Mouse (Mus musculus) layer of hippocampus, adult 2 months (tissue): ENCODE data around the gene Cand1. TPM values are rescaled to one million over a fixed set of nuclear protein-coding genes. Genes with fewer than 3 reads are reported as not detected.

Experiments
- DNase-seq, 2 experiments: peaks; one replicate each; pipeline ENCODE4 v3.0.0; 2022; ENCODE audit warnings: low spot score in 2 of 2
- H3K27ac ChIP-seq: fragments of 200-600 bp; 2 replicates; pipeline ENCODE4 v1.8.1; 2022
- H3K4me3 ChIP-seq: fragments of 200-600 bp; 2 replicates; pipeline ENCODE4 v1.8.1; 2022; ENCODE audit warnings: mild to moderate bottlenecking
- CTCF ChIP-seq: fragments of 200-600 bp; conservative IDR thresholded peaks from 2 replicates; pipeline ENCODE4 v1.8.1; 2022; ENCODE audit warnings: antibody characterized with exemption, mild to moderate bottlenecking, moderate library complexity
- long read RNA-seq, 2 experiments: library from polyadenylated mRNA; stranded (forward); transcript quantifications; one replicate each; pipeline ENCODE4 v2.0.0; 2021; ENCODE audit warnings: borderline mapping rate in 2 of 2
- total RNA-seq, 2 experiments: library from RNA; stranded (reverse); gene quantifications; 2 replicates each; pipeline ENCODE4 v1.2.3; 2021

Cand1 gene
- 100 to 1,000 TPM; 140 to 155 TPM for total RNA-seq
- long read RNA-seq, experiment 1, full-length matches to known transcripts: 67 of 87 reads
- long read RNA-seq, experiment 1, partial matches to known transcripts: 8 of 87 reads
- long read RNA-seq, experiment 1, other reads (novel, unspliced or antisense): 12 of 87 reads
- long read RNA-seq, experiment 2, full-length matches to known transcripts: 105 of 129 reads
- long read RNA-seq, experiment 2, partial matches to known transcripts: 16 of 129 reads
- long read RNA-seq, experiment 2, other reads (novel, unspliced or antisense): 8 of 129 reads

GRCm38 (mm10) chr10:119239969-119240721 is at the start of gene Cand1:
Gene Cand1, minus strand, starts transcription at chr10:119240055.
- peak; percentile 99 to 100 for DNase-seq
- H3K27ac ChIP-seq: peak within 1 kb of the TSS; percentile 99
- no peak for TF ChIP-seq CTCF
- peak within 1 kb of the TSS; percentile 89 for H3K4me3 ChIP-seq

GRCm38 (mm10) chr10:119278871-119279270 is 39.0 kb upstream of the Cand1 start:
- no peak for TF ChIP-seq CTCF
- no peak overlapping the region for H3K27ac ChIP-seq
- DNase-seq: no peak
- no peak overlapping the region for H3K4me3 ChIP-seq

DNA sequence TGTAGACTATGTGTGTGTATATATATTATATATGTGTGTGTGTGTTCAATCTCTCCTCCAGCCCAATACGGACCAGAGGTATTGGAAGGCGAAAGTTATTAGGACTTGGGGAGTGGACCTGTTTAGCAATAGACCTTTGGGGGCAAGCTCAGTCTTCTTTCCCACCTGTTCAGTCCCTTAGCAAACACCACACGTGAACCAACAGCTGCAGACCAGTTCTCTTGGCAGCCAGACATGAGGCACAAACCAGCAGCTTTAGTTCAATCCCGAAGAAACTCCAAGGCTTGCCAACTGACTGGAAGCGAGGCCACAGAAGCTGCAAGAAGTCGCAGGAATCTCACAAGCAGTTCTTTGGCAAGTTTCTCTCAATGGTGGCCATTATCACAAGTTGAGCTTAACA is 34.5 kb upstream of the Cand1 start:
- H3K27ac ChIP-seq: no peak overlapping the region
- no peak for DNase-seq
- H3K4me3 ChIP-seq: no peak overlapping the region
- TF ChIP-seq CTCF: no peak

- H3K27ac ChIP-seq: no peak overlapping the region
- H3K4me3 ChIP-seq: no peak overlapping the region
- no peak for DNase-seq
- TF ChIP-seq CTCF: no peak
Observed at GRCm38 (mm10) chr10:119272536-119272935, 32.7 kb upstream of the Cand1 start.

- no peak overlapping the region for H3K27ac ChIP-seq
- DNase-seq: no peak
- no peak overlapping the region for H3K4me3 ChIP-seq
- no peak for TF ChIP-seq CTCF
Observed at GRCm38 (mm10) chr10:119272005-119272404, 32.1 kb upstream of the Cand1 start.

- H3K27ac ChIP-seq: no peak overlapping the region
- no peak for TF ChIP-seq CTCF
- DNase-seq: no peak
Observed at GRCm38 (mm10) chr10:119271101-119271500, 31.2 kb upstream of the Cand1 start.

GRCm38 (mm10) chr10:119270384-119270985 is 30.6 kb upstream of the Cand1 start:
- no peak for DNase-seq
- H3K27ac ChIP-seq: no peak overlapping the region
- no peak overlapping the region for H3K4me3 ChIP-seq
- TF ChIP-seq CTCF: no peak

More at GRCm38 (mm10) chr10:119271101-119271500, 31.2 kb upstream of the Cand1 start:
- no peak overlapping the region for H3K4me3 ChIP-seq

GRCm38 (mm10) chr10:119264761-119265160 is 24.9 kb upstream of the Cand1 start:
- TF ChIP-seq CTCF: no peak
- Histone ChIP-seq H3K4me3 (no peak overlapping the region), H3K27ac (no peak overlapping the region)
- no peak for DNase-seq

- no peak overlapping the region for H3K4me3 ChIP-seq
- DNase-seq: no peak
- H3K27ac ChIP-seq: no peak overlapping the region
- no peak for TF ChIP-seq CTCF
Observed at GRCm38 (mm10) chr10:119262821-119263220, 23.0 kb upstream of the Cand1 start.

DNA sequence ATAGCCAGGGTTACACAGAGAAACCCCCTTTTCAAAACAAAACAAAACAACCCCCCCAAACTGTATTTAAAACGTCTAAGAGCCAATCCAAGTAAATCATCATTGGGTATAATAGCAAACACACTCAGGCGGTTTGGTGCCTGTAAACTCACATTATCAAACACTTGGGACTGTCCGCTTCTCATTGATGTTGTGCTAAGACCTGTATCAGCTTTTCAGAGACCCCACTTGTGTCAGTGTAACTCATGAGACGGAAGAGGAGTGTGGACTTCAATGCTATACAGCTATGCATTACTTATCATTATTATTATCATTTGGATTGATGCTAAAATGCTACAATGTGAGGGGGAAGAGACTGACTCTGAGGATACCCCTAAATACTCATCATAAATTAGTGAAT is 18.0 kb upstream of the Cand1 start:
- H3K4me3 ChIP-seq: no peak overlapping the region
- no peak for DNase-seq
- TF ChIP-seq CTCF: no peak
- H3K27ac ChIP-seq: no peak overlapping the region

GRCm38 (mm10) chr10:119244146-119244545 is 4.3 kb upstream of the Cand1 start:
- TF ChIP-seq CTCF: peak; percentile 36
- Histone ChIP-seq H3K4me3 (no peak overlapping the region), H3K27ac (no peak overlapping the region)
- DNase-seq: no peak

DNA sequence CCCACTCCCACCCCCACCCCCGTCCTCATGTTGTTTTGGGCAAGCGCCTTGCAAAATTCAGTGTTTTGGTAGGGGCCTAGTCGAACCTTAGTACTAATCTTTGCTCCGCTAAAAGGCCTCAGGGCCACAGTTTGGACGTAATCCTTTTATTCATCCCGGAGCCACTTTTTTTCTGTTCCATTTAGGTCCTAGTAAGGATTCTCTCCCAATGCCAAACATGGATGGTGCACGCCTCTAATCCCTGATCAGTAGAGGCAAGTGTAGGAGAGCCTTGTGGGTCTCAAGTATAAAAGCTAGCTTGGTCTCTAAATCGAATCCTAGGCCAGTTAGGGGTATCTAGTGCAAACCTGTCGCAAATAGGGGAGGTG is 851 bp upstream of the Cand1 start:
- TF ChIP-seq CTCF: no peak
- peak overlapping the region; percentile 89 for H3K4me3 ChIP-seq
- DNase-seq: no peak
- H3K27ac ChIP-seq: peak overlapping the region; percentile 99

- H3K4me3 ChIP-seq: peak overlapping the region; percentile 89
- TF ChIP-seq CTCF: no peak
- DNase-seq: no peak
- H3K27ac ChIP-seq: peak overlapping the region; percentile 99
Observed at GRCm38 (mm10) chr10:119239633-119239968, 254 bp downstream of the Cand1 start.
